Mouse (Mus musculus) lung, embryonic 16.5 days (tissue): ENCODE measurements at regions not wholly inside any gene's neighbourhood (a gene's known extent, or its start where the extent isn't known, plus 50 kb on each side); places are given as distances from the start of the nearest gene placed in this dataset.

Source experiments
- ATAC-seq: fragments of 200-750 bp; cut with Nextera tagmentation; 2 replicates; pipeline ENCODE4 v1.8.0; 2017; ENCODE audit warnings: low read depth, mild to moderate bottlenecking, moderate library complexity
- H3K27ac ChIP-seq: fragments of 300-500 bp; sonication (generic); 2 replicates; pipeline ENCODE4 v1.5.1; 2014; ENCODE audit warnings: mild to moderate bottlenecking, control low read depth, low read length
- H3K27me3 ChIP-seq: fragments of 300-500 bp; sonication (generic); 2 replicates; pipeline ENCODE4 v1.6.1; 2014; ENCODE audit warnings: low read depth, low read length, mixed read lengths; ENCODE audit not compliant: control insufficient read depth, insufficient read depth
- H3K36me3 ChIP-seq: fragments of 300-500 bp; sonication (generic); 2 replicates; pipeline ENCODE4 v1.6.1; 2014; ENCODE audit warnings: low read length; ENCODE audit not compliant: control insufficient read depth, insufficient read depth
- H3K4me1 ChIP-seq: fragments of 300-500 bp; sonication (generic); replicated peaks from 2 replicates; pipeline ENCODE4 v1.6.1; 2014; ENCODE audit warnings: low read length, mixed read lengths; ENCODE audit not compliant: control insufficient read depth, insufficient read depth
- H3K4me2 ChIP-seq: fragments of 300-500 bp; sonication (generic); 2 replicates; pipeline ENCODE4 v1.6.1; 2014; ENCODE audit warnings: low read depth, low read length, control low read depth
- H3K4me3 ChIP-seq: fragments of 300-500 bp; sonication (generic); 2 replicates; pipeline ENCODE4 v1.5.1; 2014; ENCODE audit warnings: mild to moderate bottlenecking, low read length, control low read depth
- H3K9ac ChIP-seq: fragments of 300-500 bp; sonication (generic); 2 replicates; pipeline ENCODE4 v1.6.1; 2014; ENCODE audit warnings: low read length, control low read depth
- H3K9me3 ChIP-seq: fragments of 300-500 bp; sonication (generic); 2 replicates; pipeline ENCODE4 v1.6.1; 2016; ENCODE audit warnings: low read length; ENCODE audit not compliant: control insufficient read depth
- WGBS: fragments of 180-500 bp; shearing (Covaris S2); extraction: QIAGEN DNeasy Blood & Tissue Kit; methylation state at CpG from one replicate; pipeline ENCODE4 v1.1.7; 2014; 5-methylcytosine and 5-hydroxymethylcytosine counted together

DNA sequence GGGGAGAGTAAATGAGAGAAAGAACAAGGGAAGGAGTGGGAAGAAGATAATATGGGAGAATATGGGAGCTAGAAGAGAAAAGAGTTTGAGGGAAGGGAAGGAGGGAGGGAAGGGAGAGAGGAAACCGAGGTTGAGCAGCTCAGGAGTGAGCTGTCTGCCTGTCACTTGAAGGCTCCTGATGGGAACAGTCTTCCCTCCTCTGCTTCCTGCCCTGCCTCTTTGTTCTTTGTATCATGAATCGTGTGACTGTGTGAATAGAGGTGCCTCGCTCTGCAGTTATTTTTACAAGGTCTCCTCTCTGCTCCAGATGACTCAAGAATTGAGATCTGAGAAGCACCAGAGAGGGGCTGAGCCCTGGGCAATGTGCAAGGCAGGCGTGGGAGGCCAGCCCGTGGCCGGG, 92.0 kb upstream of the Mrps10 start:
- Histone ChIP-seq H3K9me3 (no peaks in the 10 kb centered on the region), H3K4me2 (no peak overlapping the region), H3K4me1 (peaks cover 12% of the 10 kb centered on the region), H3K4me3 (no peak overlapping the region), H3K9ac (no peak overlapping the region), H3K36me3 (peaks cover 3% of the 10 kb centered on the region), H3K27ac (no peak overlapping the region), H3K27me3 (no peaks in the 10 kb centered on the region)
- no peak for ATAC-seq
- 68% methylated on average over 6 of the region's 6 CpGs for WGBS

DNA sequence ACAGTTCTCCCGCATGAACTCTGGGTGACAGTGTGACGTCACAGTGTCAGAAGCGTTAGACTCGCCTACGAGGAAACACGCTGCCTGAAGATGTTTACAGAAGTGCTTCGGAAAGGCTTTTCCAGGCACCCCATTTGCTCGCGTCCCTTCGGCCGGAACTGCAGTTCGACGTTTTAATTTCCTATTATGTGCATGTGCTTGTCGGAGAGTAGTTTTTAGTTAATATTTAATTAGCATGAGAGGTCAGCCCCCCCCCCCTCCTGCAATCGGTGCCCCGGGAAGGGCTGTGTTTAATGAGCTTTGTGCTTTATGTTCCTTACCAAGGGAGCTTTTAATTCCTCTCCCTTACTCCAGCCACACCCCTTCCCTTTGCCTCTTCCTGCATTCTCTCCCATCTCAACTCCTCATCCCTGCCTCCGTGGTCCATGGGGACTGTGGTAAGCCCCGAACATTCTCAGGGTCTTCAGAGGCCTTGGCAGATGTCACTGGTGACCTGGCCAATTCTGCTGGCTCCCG, 92.8 kb upstream of the Mrps10 start:
- WGBS: 35% methylated on average over 19 of the region's 19 CpGs
- peaks cover 3% of the 10 kb centered on the region for H3K36me3 ChIP-seq
- peaks cover 12% of the 10 kb centered on the region for H3K4me1 ChIP-seq
- H3K27me3 ChIP-seq: no peaks in the 10 kb centered on the region
- 0 out of 2 replicates have a peak overlapping the region, but pooled peaks have one; percentile 3 for H3K9ac ChIP-seq
- peak; percentile 32 for ATAC-seq
- peak overlapping the region; percentile 51 for H3K27ac ChIP-seq
- H3K4me3 ChIP-seq: no peak overlapping the region
- H3K4me2 ChIP-seq: peak overlapping the region; percentile 7; the same call in 1 of the 2 replicates
- no peaks in the 10 kb centered on the region for H3K9me3 ChIP-seq

DNA sequence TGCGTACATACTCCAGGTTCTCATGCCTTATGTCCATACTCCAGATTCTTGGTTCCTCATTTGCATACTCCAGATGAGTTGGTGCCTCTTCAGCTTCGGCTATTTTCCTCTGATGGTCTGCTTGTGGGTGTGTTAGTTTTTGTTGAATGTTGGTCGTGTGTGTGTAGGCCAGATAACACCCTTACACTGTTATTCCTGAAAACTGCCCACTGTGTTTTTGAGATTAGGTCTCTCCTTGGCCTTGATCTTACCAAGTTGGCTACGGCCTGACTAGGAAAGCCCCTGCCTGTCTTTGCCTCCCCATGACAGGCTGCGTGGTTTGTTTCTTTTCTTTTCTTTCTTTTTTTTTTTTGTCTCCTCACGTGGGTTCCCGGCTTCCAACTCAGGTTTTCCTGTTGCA, 95.4 kb upstream of the Mrps10 start:
- 85% methylated on average over 7 of the region's 7 CpGs for WGBS
- Histone ChIP-seq H3K27me3 (no peaks in the 10 kb centered on the region), H3K4me1 (peaks cover 12% of the 10 kb centered on the region), H3K9me3 (no peaks in the 10 kb centered on the region), H3K36me3 (peaks cover 3% of the 10 kb centered on the region), H3K4me2 (no peak overlapping the region), H3K27ac (no peak overlapping the region), H3K9ac (no peak overlapping the region), H3K4me3 (no peak overlapping the region)
- ATAC-seq: no peak

DNA sequence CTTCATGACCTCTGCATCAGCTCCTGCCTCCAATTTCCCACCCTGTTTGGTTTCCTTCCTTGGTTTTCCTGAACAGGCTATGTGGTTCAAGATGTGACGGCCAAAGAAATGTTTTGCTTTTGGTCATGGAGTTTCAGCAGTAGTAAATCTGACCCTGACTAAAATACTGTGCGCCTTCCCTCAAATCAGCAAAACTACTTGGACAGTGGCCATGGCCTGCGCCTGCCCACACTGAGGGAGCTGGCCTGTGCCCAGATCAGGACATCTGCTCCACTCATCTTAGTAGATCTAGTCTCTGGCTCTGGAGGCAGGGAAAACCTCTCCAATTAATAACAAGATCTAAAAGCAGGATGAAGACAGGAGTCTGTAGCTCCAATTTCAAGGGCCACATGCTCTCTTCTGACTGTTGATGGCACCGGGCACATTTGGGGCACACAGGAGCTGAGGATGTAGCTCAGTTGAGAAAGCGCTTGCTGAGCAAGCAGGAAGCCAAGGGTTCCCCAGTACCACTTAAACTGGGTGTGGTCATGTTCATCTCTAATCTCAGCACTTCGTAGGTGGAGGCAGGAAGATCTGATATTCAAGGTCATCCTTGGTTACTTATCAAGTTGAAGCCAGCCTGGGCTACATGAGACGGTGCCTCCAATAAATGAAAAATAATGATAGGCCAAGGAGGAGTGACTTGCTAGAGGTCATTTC, 96.6 kb upstream of the Mrps10 start:
- Histone ChIP-seq H3K9me3 (0 out of 2 replicates have a peak, but pooled peaks cover 2% of the 10 kb centered on the region), H3K9ac (no peak overlapping the region), H3K27me3 (no peaks in the 10 kb centered on the region), H3K4me3 (no peak overlapping the region), H3K27ac (no peak overlapping the region), H3K36me3 (peaks cover under 1% of the 10 kb centered on the region), H3K4me2 (no peak overlapping the region), H3K4me1 (peaks cover 12% of the 10 kb centered on the region)
- WGBS: 61% methylated on average over 7 of the region's 7 CpGs
- ATAC-seq: peak; percentile 85

DNA sequence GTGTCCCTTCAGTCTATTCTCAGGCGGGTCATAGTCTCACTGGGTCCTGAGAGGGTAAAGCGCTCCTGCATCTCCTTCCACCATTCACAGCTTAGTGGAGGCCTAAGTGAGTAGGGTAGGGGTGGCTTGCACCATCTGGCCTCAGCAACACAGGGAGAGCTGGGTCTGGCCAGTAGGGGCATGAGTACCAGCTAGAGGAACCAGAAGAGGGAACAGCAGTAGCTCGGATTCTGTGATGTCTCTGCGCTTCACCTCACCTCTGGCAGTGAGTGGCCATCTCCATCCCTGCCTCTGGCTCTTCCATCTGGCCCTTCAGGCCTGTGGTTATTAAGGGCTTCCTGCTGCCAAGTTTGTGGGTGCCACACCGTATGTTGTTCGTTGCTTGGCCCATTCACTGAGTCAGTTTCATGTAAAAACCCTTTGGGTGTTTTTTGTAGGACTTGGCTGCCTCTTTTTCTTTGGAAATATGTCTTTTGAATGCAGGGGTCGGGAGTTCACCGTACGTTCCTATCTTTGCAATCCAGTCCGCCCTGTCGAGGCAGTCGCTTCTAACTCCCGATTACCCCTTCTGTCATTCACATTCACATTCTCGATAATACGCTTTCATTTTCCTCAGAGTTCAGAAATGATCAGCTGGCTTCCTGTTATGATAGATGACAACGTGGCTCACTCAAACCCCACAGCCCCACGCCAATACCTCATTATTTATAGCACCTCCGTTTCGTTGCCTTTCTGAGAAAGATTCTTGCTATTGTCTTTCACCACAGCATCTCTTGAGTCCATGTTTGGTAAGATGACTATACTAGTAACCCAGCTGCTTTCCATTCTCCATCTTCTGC, 99.4 kb upstream of the Mrps10 start:
- no peak overlapping the region for H3K9ac ChIP-seq
- 77% methylated on average over 19 of the region's 19 CpGs for WGBS
- no peaks in the 10 kb centered on the region for H3K4me1 ChIP-seq
- 0 out of 2 replicates have a peak, but pooled peaks cover 2% of the 10 kb centered on the region for H3K9me3 ChIP-seq
- ATAC-seq: no peak
- no peaks in the 10 kb centered on the region for H3K36me3 ChIP-seq
- no peaks in the 10 kb centered on the region for H3K27me3 ChIP-seq
- no peak overlapping the region for H3K4me3 ChIP-seq
- H3K4me2 ChIP-seq: no peak overlapping the region
- no peak overlapping the region for H3K27ac ChIP-seq

DNA sequence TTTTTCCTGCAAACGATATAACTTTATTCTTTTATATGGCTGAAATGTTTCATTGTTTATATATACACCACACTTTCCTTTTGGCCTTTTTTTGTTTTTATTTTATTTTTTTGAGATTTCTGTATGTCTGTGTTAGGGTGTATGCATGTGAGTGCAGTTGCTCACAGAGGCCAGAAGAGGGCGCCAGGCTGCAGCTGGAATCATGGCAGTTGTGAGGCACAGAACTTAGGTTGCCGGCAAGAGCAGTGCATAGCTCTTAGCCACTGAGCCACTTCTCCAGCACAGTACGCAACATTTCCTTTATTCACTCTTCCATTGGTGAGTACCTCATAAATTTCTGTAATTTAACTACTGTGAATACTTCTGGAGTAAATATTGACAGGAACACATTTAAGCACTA, 100.8 kb upstream of the Mrps10 start:
- no peak for ATAC-seq
- Histone ChIP-seq H3K36me3 (peaks cover 3% of the 10 kb centered on the region; the same call in 1 of the 2 replicates), H3K4me2 (no peak overlapping the region), H3K27ac (no peak overlapping the region), H3K4me1 (no peaks in the 10 kb centered on the region), H3K9ac (no peak overlapping the region), H3K27me3 (no peaks in the 10 kb centered on the region), H3K4me3 (no peak overlapping the region), H3K9me3 (0 out of 2 replicates have a peak, but pooled peaks cover 2% of the 10 kb centered on the region)
- 91% methylated on average over 4 of the region's 4 CpGs for WGBS

DNA sequence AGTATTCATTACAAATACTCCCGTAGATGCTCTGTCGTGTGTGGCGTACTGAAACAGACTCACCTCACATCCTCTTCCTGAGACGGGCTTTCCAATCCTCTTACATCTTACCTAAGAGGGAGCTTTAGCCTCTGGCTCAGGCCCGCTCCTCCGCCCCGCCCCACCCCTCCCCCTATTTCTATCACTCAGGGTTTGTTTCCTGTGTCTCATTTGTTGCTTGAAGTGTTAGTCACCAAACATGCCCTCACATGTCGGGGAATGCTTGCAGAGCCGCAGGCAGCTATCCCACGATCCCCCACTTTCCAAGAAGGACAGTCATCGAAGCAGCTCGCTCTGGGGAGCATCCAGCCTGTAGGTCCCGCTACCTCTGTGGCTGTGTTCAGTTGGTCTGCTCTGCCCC, 101.6 kb upstream of the Mrps10 start:
- Histone ChIP-seq H3K9ac (no peak overlapping the region), H3K4me1 (no peaks in the 10 kb centered on the region), H3K4me2 (no peak overlapping the region), H3K36me3 (peaks cover 4% of the 10 kb centered on the region; the same call in 1 of the 2 replicates), H3K27me3 (no peaks in the 10 kb centered on the region), H3K4me3 (no peak overlapping the region), H3K27ac (no peak overlapping the region), H3K9me3 (0 out of 2 replicates have a peak, but pooled peaks cover 2% of the 10 kb centered on the region)
- no peak for ATAC-seq
- WGBS: 89% methylated on average over 13 of the region's 13 CpGs

DNA sequence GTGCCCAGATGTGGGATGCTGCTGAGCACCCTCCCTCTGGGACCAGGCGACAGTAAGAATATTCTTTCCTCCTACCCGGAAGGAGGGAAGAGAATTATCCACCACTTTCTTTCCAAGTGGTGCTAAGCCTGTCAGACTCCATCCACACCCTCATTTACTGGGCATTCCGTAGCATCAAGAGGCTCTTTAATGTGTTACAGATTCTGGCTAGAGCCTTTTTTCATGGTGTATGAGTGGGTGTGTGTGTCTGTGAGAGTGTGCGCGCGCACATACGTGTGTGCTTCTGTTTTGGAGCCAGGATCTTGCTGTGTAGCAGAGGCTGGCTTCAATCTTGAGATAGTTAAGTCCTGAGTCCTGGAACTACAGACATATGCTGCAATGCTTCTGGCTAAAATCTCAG, 102.4 kb upstream of the Mrps10 start:
- Histone ChIP-seq H3K36me3 (peaks cover 4% of the 10 kb centered on the region; the same call in 1 of the 2 replicates), H3K4me2 (no peak overlapping the region), H3K27ac (no peak overlapping the region), H3K4me3 (no peak overlapping the region), H3K27me3 (no peaks in the 10 kb centered on the region), H3K9ac (no peak overlapping the region), H3K4me1 (no peaks in the 10 kb centered on the region), H3K9me3 (0 out of 2 replicates have a peak, but pooled peaks cover 2% of the 10 kb centered on the region)
- ATAC-seq: no peak
- WGBS: 94% methylated on average over 7 of the region's 7 CpGs

DNA sequence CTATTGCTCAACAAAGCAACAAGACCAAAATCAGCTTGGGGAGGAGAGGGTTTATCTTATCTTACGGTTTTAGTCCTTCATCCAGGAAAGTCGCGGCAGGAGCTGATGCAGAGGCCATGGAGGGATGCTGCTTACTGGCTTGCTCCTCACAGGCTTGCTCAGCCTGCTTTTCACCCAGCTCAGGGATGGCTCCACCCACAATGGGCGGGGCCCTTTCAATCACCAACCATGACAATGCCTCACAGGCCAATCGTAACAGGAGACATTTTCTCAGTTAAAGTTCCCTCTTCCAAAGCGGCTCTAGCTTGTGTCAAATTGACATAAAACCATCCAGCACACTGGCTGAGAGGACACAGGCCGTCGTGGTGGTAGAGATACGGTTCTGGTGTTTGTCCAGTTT, 105.7 kb upstream of the Mrps10 start:
- Histone ChIP-seq H3K36me3 (peaks cover 11% of the 10 kb centered on the region; the same call in 1 of the 2 replicates), H3K9me3 (0 out of 2 replicates have a peak, but pooled peaks cover 4% of the 10 kb centered on the region), H3K27me3 (no peaks in the 10 kb centered on the region), H3K9ac (no peak overlapping the region), H3K4me1 (no peaks in the 10 kb centered on the region), H3K4me2 (no peak overlapping the region), H3K27ac (no peak overlapping the region), H3K4me3 (no peak overlapping the region)
- ATAC-seq: no peak
- 86% methylated on average over 9 of the region's 9 CpGs for WGBS
